Mouse (Mus musculus): ENCODE measurements at regions not wholly inside any gene's neighbourhood (a gene's known extent, or its start where the extent isn't known, plus 50 kb on each side); places are given as distances from the start of the nearest gene placed in this dataset.

- TF ChIP-seq ZNF384 (IDR thresholded peaks at IDR 0.05; ENCODE audit: low read depth, low read length) (no peak), ZC3H11A (IDR thresholded peaks at IDR 0.05; ENCODE audit: borderline replicate concordance, low read depth, low read length) (no peak), CHD2 (IDR thresholded peaks at IDR 0.05; ENCODE audit: low read depth, low read length) (no peak), MAFK (IDR thresholded peaks at IDR 0.05; ENCODE audit: insufficient read depth, low read depth, low read length) (no peak), HCFC1 (IDR thresholded peaks at IDR 0.05; ENCODE audit: borderline replicate concordance, insufficient read depth, low read length) (no peak)
These were observed 115.5 kb downstream of the Zfp169 start for GRCm38 (mm10) chr13:48397761-48398160.

Measured in ES-E14 (cell line).